Mouse (Mus musculus) gastrocnemius, postnatal 14 days (tissue): ENCODE measurements at regions not wholly inside any gene's neighbourhood (a gene's known extent, or its start where the extent isn't known, plus 50 kb on each side); places are given as distances from the start of the nearest gene placed in this dataset.

Experiments used
- DNase-seq: peaks from one replicate; pipeline ENCODE4 v3.0.0; 2021; ENCODE audit warnings: mixed read lengths
- intact Hi-C: fragments of 180-260 bp; cut with DNase I; formaldehyde crosslinking; loops from one replicate; pipeline ENCODE4 v1.15.1; 2025; ENCODE audit warnings: low total_unique reads

GRCm38 (mm10) chr15:96521125-96521455 is 60.4 kb upstream of the Scaf11 start:
- no peak for DNase-seq
- intact Hi-C loops: no loop called here

GRCm38 (mm10) chr15:96520412-96521124 is 59.9 kb upstream of the Scaf11 start:
- intact Hi-C loops: no loop called here
- peak; percentile 10 for DNase-seq

- DNase-seq: no peak
- intact Hi-C loops: no loop called here
Measured at GRCm38 (mm10) chr15:96518156-96518555, 57.5 kb upstream of the Scaf11 start.

- no peak for DNase-seq
- intact Hi-C loops: no loop called here
Measured at GRCm38 (mm10) chr15:96515620-96516019, 55.0 kb upstream of the Scaf11 start.

- no peak for DNase-seq
- intact Hi-C loops: no loop called here
Measured at GRCm38 (mm10) chr15:96512636-96513035, 52.0 kb upstream of the Scaf11 start.
